Mouse (Mus musculus) heart, adult 18-20 months (tissue): ENCODE results near the gene Cpne5. TPM values are rescaled to one million over a fixed set of nuclear protein-coding genes. Genes with fewer than 3 reads are reported as not detected.
"Not testable (repeated sequence)": the region's sequence is repeated elsewhere in the genome, so short reads cannot be mapped to it uniquely, and the experiment has no call there.

Source experiments
- DNase-seq, 2 experiments: peaks; one replicate each; pipeline ENCODE4 v3.0.0; 2021 to 2022; ENCODE audit warnings: mixed read lengths in 1 of 2
- total RNA-seq, 2 experiments: library from RNA; stranded (reverse); gene quantifications; 2 replicates each; pipeline ENCODE4 v1.2.3; 2021

The Cpne5 gene
- total RNA-seq, 2 experiments from 2014 or later = 3.9 to 5.0 TPM

DNA sequence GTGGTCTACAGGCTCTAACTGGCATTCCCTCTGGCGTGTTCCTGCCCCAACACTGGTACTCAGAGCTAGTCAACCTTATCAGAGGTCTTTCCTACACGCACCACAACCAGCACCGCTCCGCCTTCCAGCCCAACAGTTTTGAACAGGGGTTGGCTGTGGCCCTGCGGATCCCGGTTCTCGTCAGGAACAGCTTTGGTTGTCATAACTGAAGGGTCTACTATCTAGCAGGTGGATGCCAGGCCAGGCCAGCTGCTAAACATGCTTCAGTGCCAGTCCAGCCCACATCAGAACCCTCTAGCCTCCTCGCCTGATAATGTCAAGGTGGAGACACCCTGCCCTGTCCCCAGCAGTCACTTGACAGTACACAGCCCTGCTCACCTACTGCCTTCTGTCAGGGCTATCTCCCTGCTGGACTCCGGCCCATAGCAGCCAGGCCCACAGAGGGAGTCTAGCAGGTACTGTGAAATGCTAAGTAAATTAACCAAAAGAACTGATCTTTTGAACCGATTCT, 19.1 kb upstream of the Cpne5 start:
- DNase-seq = peak; percentile 70 to 89

DNA sequence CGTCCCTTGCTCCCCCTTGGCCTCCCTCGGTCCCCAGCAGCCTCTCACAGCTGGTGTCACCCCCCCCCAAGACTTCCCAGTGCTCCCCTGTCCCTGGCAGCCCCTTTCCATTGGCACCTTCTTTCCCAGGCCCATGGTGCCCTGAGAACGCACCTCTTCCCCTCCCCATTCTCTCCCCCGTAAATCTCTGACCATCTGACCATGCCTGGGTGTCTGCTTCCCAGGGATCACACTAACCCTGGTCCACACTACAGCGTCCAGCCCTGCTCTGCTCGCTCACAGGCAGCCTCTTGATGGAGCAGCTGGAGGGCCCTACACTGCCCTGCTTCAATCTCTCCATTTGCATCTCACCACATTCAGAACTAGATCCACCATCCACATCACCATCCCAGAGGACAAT, 18.5 kb upstream of the Cpne5 start:
- peak in 1 of 2 experiments; percentile 32 for DNase-seq

GRCm38 (mm10) chr17:29254784-29255183, 16.8 kb upstream of the Cpne5 start:
- DNase-seq = not testable (repeated sequence)

DNA sequence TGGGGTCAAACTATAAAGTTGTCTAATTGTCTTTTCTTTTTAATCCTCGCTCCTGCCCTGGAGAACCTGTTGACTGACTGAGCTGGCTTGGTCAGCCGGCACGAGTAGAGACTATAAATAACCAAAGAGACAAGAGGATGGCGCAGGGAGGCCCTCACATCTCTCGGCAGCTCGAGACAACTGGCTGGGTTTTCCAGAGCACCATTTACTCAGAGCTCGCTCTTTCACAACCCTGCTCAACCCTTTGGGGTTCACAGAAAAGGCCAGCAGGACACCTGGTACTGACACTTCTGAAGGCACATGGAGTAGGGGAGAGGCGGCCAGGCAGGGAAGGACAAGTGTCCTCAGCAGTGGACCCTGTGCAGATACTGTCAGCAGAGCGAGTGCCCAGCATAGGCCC, 15.7 kb upstream of the Cpne5 start:
- peak; percentile 58 to 75 for DNase-seq

- DNase-seq = no peak
Observed at GRCm38 (mm10) chr17:29253236-29253635, 15.3 kb upstream of the Cpne5 start.

- DNase-seq = peak; percentile 81 to 86
Observed at GRCm38 (mm10) chr17:29251608-29252390, 13.8 kb upstream of the Cpne5 start.

GRCm38 (mm10) chr17:29251006-29251405, 13.0 kb upstream of the Cpne5 start:
- not testable (repeated sequence) for DNase-seq

DNA sequence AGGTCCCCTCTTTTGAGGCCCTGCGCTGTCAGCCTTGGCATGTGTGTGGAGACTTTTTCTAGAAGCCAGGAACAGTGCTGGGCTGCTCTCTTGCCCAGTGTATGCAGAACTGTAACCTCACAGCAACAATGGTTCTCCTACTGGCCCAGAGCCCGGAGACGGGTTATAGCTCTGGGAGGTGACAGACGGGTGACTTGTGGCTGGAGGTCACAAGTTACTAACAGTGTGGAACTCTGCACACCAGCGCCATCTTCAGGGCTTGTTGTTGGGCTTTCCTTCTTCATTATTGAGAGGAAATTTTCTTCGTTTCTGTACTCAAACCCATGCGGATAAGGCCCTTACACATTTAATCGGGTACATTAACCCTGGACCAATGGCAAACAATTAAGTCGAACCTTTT, 11.5 kb upstream of the Cpne5 start:
- peak; percentile 50 to 63 for DNase-seq

GRCm38 (mm10) chr17:29247881-29248280, 9.9 kb upstream of the Cpne5 start:
- DNase-seq = peak; percentile 68 to 82

- peak; percentile 72 for DNase-seq
Observed at GRCm38 (mm10) chr17:29246602-29247001, 8.6 kb upstream of the Cpne5 start.

- peak in 1 of 2 experiments; percentile 55 for DNase-seq
Observed at GRCm38 (mm10) chr17:29245725-29246124, 7.8 kb upstream of the Cpne5 start.

GRCm38 (mm10) chr17:29244912-29245311, 6.9 kb upstream of the Cpne5 start:
- DNase-seq = no peak

DNA sequence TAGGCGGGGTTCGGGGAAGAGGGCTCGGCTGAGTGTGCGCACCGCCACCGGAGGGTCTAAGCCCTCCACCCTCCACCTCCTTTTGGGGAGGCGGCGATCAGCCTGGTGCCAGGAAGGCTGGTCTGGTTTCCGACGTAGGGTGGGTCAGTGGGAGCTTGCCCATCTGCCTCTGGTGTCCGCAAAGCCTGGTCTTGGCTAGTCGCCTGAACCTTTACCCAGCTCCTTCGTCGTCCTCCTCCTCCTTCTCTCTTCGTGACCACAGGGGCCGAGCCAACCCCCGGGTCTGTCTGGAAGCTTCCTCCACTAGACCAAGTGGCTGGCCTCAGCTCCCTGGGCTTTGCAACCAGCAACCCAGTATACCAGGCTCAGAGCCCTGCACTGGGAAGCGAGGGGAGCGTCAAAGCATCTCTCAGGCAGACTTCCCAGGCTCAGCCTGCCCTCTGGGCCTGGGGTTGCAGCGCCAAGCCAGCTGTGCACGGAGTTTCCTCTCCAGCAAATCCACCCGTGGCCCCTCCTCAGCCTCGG, 516 bp upstream of the Cpne5 start:
- peak in 1 of 2 experiments; percentile 5 for DNase-seq

DNA sequence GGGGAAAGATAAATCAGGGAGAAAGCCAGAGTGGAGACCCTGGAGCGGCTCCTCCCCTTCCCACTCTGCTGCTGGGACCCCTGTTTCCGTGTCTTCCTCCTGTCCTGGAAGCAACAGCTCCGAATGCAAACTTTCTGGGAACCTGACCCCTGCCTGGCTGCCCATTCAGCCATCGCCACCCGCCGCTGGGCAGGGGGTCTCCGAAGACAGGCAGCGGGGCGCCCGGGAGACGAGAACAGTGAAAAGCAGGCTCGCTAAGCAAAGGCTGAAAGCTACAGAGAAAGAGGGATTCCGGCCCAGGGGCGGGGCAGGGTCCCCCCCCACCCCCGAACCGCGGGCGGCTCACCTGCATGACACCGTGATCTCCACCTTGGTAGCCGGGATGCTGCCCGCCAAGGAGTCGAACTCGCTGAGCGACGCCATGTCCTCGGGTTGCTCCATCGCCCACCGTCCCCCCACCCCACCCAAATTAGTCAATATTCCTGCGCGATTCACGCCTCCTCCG, 648 bp downstream of the Cpne5 start:
- DNase-seq = no peak

GRCm38 (mm10) chr17:29236111-29236510, 1.9 kb downstream of the Cpne5 start:
- DNase-seq = no peak

DNA sequence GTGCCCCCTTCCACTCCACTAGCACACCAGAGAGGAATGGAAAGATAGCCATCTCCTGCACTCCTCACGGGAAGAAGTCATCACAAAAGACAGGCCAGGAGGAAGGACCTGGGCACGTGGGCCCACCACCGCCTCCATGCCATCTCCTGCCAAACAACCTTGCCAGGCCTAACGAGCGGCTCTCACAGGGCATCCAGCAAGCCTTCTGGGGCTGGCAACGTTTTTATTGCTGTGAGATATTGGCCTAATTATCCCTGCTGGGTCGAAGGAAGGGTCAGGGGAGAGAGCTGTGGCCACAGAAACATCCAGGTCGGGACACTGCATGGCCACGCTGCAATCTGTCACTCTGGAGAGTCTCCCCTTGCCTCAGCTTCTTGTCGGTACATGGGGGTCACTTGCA, 6.9 kb downstream of the Cpne5 start:
- no peak for DNase-seq

DNA sequence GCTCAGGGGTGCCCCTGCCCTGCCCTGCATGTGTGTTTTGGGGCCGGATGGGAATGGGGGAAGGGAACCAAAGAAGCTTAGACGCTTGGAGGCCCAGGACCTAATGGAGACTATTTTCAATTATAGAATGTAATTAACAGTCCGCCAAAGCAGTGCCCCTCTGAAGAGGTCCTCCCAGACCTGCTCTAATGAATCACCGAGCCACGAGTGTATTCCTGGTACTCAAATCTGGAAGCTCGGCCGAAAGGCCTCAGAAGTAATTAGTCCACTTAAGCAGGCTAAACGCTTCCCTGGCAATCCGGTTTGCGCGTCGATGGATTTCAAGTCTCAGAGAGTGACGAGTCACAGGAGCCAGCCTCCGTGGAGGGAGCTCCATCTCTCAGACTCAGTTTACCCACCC, 17.3 kb downstream of the Cpne5 start:
- DNase-seq = no peak

- DNase-seq = peak in 1 of 2 experiments; percentile 12
Observed at GRCm38 (mm10) chr17:29218017-29218416, 19.9 kb downstream of the Cpne5 start.

GRCm38 (mm10) chr17:29216078-29216477, 21.9 kb downstream of the Cpne5 start:
- DNase-seq = no peak

GRCm38 (mm10) chr17:29214655-29215054, 23.3 kb downstream of the Cpne5 start:
- no peak for DNase-seq

GRCm38 (mm10) chr17:29214193-29214456, 23.8 kb downstream of the Cpne5 start:
- DNase-seq = no peak

GRCm38 (mm10) chr17:29213381-29214192, 24.4 kb downstream of the Cpne5 start:
- no peak for DNase-seq

GRCm38 (mm10) chr17:29211836-29212235, 26.1 kb downstream of the Cpne5 start:
- DNase-seq = no peak
